Mouse (Mus musculus) small intestine, adult 2 months (tissue): Measurements from ENCODE around the gene Slc38a3.

Experiments
- CTCF ChIP-seq: fragments of 200-500 bp; IDR thresholded peaks from 2 replicates; pipeline ENCODE4 v1.5.1; 2012; ENCODE audit warnings: low read depth, mild to moderate bottlenecking, control low read depth, inconsistent platforms, low read length, moderate library complexity, mixed read lengths; ENCODE audit not compliant: insufficient replicate concordance, insufficient read length; ENCODE audit errors: extremely low read depth
- POLR2A ChIP-seq: fragments of 200-500 bp; IDR thresholded peaks from 2 replicates; pipeline ENCODE4 v1.6.1; 2012; ENCODE audit warnings: low read depth, mild to moderate bottlenecking, control low read depth, inconsistent platforms, low read length, moderate library complexity

DNA sequence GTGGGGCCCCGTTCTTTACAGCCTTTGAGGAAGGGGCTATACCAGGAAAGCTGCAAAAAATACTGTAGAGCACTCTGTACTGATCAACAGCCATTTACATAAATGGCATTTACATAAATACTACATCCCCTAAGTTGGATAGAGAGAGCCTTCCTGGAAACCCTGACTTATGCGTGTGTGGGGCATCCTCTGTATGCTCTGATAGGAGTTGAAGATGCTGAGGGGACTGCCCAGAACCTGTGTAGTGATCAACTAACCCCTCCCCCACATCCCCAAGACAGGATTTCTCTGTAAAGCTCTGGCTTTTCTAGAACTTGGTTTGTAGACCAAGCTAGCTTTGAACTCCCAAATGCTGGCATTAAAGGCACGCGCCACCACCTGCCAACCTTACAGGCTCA is 59.9 kb downstream of the Slc38a3 start:
- TF ChIP-seq POLR2A (no peak), CTCF (no peak)
